ENCODE assay signal across 13 mouse cellular contexts in genomic region chr8:61185274-61186198, GRCm38 (mm10).
"Had no signal": no experiment of that assay in that cellular context is flagged by ENCODE, and none has a peak within 500 bp of the region (broad histone marks: within the 10 kb centered on the region; RNA-seq: fewer than 3 reads in every experiment).

No protein-coding gene starts in this region.

- DNase-seq: kidney, adult 8-10 months; kidney, postnatal 25 days; lung, postnatal 4 days; midbrain, embryonic 14.5 days; retina, postnatal 1 day; right cerebral cortex, postnatal 4 days; spleen, adult 18-20 months; thymus, adult 18-20 months; thymus, postnatal 14 days had no signal

- ATAC-seq: liver, embryonic 12.5 days had no signal

- H3K27me3 ChIP-seq: limb, embryonic 15.5 days; liver, embryonic 12.5 days; neural tube, embryonic 13.5 days had no signal

- H3K4me1 ChIP-seq: limb, embryonic 15.5 days; liver, embryonic 12.5 days; midbrain, embryonic 10.5 days; neural tube, embryonic 13.5 days had no signal

- H3K9me3 ChIP-seq: limb, embryonic 15.5 days; liver, embryonic 12.5 days; midbrain, embryonic 10.5 days; neural tube, embryonic 13.5 days had no signal

- H3K27ac ChIP-seq: limb, embryonic 15.5 days; liver, embryonic 12.5 days; midbrain, embryonic 10.5 days; neural tube, embryonic 13.5 days had no signal

- H3K4me3 ChIP-seq: limb, embryonic 15.5 days; liver, embryonic 12.5 days; midbrain, embryonic 10.5 days; neural tube, embryonic 13.5 days had no signal

- H3K36me3 ChIP-seq: limb, embryonic 15.5 days; liver, embryonic 12.5 days; midbrain, embryonic 10.5 days; neural tube, embryonic 13.5 days had no signal

- H3K4me2 ChIP-seq: limb, embryonic 15.5 days; liver, embryonic 12.5 days; neural tube, embryonic 13.5 days had no signal

- H3K9ac ChIP-seq: limb, embryonic 15.5 days; liver, embryonic 12.5 days; neural tube, embryonic 13.5 days had no signal
